Mouse (Mus musculus) limb, embryonic 14.5 days (tissue): ENCODE results near the gene Dock1. TPM values are rescaled to one million over a fixed set of nuclear protein-coding genes. Genes with fewer than 3 reads are reported as not detected.

ENCODE experiments used
- ATAC-seq: fragments of 200-750 bp; cut with Nextera tagmentation; 2 replicates; pipeline ENCODE4 v1.8.0; 2017; ENCODE audit warnings: low read depth, moderate number of reproducible peaks, moderate TSS enrichment; ENCODE audit not compliant: low FRiP score
- DNase-seq: peaks from one replicate; pipeline ENCODE4 v3.0.0-alpha.2; 2015; ENCODE audit warnings: low spot score
- H3K27ac ChIP-seq: fragments of 300-500 bp; sonication (generic); replicated peaks from 2 replicates; pipeline ENCODE4 v1.5.1; 2014; ENCODE audit warnings: low read depth, mild to moderate bottlenecking, low read length, moderate library complexity, mixed read lengths
- H3K27me3 ChIP-seq: fragments of 300-500 bp; sonication (generic); 2 replicates; pipeline ENCODE4 v1.6.1; 2014; ENCODE audit warnings: low read length, mixed read lengths; ENCODE audit not compliant: control insufficient read depth, insufficient read depth
- H3K36me3 ChIP-seq: fragments of 300-500 bp; sonication (generic); 2 replicates; pipeline ENCODE4 v1.6.1; 2014; ENCODE audit warnings: mild to moderate bottlenecking, low read length, moderate library complexity, mixed read lengths; ENCODE audit not compliant: control insufficient read depth, insufficient read depth
- H3K4me1 ChIP-seq: fragments of 300-500 bp; sonication (generic); 2 replicates; pipeline ENCODE4 v1.6.1; 2014; ENCODE audit warnings: antibody characterized with exemption, low read length, mixed read lengths; ENCODE audit not compliant: control insufficient read depth, insufficient read depth
- H3K4me2 ChIP-seq: fragments of 300-500 bp; sonication (generic); replicated peaks from 2 replicates; pipeline ENCODE4 v1.6.1; 2014; ENCODE audit warnings: low read depth, mild to moderate bottlenecking, low read length, moderate library complexity; ENCODE audit not compliant: severe bottlenecking
- H3K4me3 ChIP-seq: fragments of 300-500 bp; sonication (generic); replicated peaks from 2 replicates; pipeline ENCODE4 v1.5.1; 2014; ENCODE audit warnings: low read length
- H3K9ac ChIP-seq: fragments of 300-500 bp; sonication (generic); 2 replicates; pipeline ENCODE4 v1.6.1; 2014; ENCODE audit warnings: mild to moderate bottlenecking, low read depth, low read length, moderate library complexity; ENCODE audit not compliant: severe bottlenecking
- H3K9me3 ChIP-seq: fragments of 300-500 bp; sonication (generic); 2 replicates; pipeline ENCODE4 v1.6.1; 2016; ENCODE audit warnings: low read length; ENCODE audit not compliant: control insufficient read depth
- POLR2A ChIP-seq: fragments of 200-500 bp; IDR thresholded peaks from 2 replicates; pipeline ENCODE4 v1.8.0; 2012; ENCODE audit warnings: inconsistent platforms, mild to moderate bottlenecking, moderate library complexity, borderline replicate concordance; ENCODE audit not compliant: insufficient read depth, insufficient read length; ENCODE audit errors: extremely low read depth
- WGBS: fragments of 180-500 bp; shearing (Covaris S2); extraction: QIAGEN DNeasy Blood & Tissue Kit; methylation state at CpG from one replicate; pipeline ENCODE4 v1.1.7; 2014; 5-methylcytosine and 5-hydroxymethylcytosine counted together
- polyA plus RNA-seq, 2 experiments: library from polyadenylated mRNA; depleted of rRNA in 1 of 2; stranded (reverse) in 1 of 2; unstranded in 1 of 2; fragments of >200 nt; fragmentation: Nextera tagmentation in 1 of 2; extraction: Ambion mirVana in 1 of 2; gene quantifications; 2 replicates each; pipeline versions ENCODE4 v1.2.1 to v1.2.3; 2012 to 2014

Gene Dock1
- polyA plus RNA-seq, 2 experiments = 35.7 to 40.0 TPM

DNA sequence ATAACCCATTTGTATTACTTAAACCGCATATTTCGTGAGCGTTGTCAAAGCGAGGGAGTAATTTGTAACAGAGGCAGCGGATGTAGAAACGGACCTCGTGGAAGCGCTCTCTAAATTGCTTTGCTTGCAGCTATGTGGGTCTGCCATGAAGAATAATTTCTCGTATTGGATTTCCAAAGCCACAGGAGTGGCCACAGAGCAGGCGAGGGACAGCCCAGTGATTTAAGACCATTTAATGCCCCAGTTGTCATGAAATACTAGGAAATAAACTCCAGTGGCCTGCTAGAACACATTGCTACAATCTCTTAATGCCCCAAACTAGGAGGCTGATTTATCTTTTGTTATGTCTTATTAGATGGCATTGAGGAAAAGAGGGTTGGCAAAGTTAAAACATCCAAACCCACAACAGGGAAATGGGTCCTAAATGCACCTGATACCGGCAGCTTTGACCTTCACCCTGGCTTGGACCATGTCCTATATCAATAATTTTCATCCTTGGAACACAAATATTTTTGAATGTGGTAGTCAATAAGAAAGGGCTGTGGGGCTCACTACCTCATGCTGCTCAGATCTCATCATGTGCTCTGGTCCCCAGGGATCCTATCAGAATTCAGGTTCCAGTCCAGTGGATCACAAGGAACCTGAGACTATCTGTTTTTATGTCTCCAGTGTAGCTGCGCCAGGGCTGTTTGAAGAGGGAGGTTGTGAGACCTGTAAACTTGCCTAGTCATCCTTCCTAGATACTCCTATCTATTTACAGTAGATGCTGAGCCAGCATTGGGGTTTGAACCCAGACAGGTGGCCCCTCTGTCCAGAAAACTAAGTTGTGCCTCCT, 373.7 kb downstream of the Dock1 start:
- Histone ChIP-seq H3K4me1 (no peaks in the 10 kb centered on the region), H3K27me3 (no peaks in the 10 kb centered on the region), H3K9ac (no peak overlapping the region), H3K4me2 (no peak overlapping the region), H3K9me3 (no peaks in the 10 kb centered on the region), H3K4me3 (no peak overlapping the region), H3K36me3 (no peaks in the 10 kb centered on the region), H3K27ac (no peak overlapping the region)
- TF ChIP-seq POLR2A = no peak
- 75% methylated on average over 12 of the region's 12 CpGs for WGBS
- ATAC-seq = no peak
- no peak for DNase-seq

DNA sequence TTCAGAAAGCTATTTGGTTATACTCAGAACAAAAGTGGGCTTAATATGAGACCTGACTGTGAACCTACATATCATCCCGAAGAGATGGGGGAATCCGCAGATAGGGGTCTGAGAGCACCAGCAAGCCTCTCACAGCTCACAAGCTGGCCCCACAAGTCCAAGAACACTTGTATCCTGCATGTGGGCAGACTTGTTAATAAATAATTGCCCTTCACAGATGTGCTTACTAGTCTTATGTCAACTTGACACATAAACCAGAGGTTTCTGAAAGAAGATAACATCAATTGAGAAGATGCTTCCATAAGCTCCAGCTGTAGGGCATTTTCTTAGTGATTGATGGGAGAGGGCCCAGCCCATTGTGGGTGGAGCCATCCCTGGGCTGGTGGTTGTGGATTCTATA, 379.0 kb downstream of the Dock1 start:
- no peak for TF ChIP-seq POLR2A
- Histone ChIP-seq H3K4me2 (no peak overlapping the region), H3K9ac (no peak overlapping the region), H3K27ac (no peak overlapping the region), H3K27me3 (no peaks in the 10 kb centered on the region), H3K9me3 (no peaks in the 10 kb centered on the region), H3K36me3 (no peaks in the 10 kb centered on the region), H3K4me3 (no peak overlapping the region), H3K4me1 (no peaks in the 10 kb centered on the region; the same call in 1 of the 2 replicates)
- no peak for DNase-seq
- 94% methylated on average over 2 of the region's 2 CpGs for WGBS
- no peak for ATAC-seq

DNA sequence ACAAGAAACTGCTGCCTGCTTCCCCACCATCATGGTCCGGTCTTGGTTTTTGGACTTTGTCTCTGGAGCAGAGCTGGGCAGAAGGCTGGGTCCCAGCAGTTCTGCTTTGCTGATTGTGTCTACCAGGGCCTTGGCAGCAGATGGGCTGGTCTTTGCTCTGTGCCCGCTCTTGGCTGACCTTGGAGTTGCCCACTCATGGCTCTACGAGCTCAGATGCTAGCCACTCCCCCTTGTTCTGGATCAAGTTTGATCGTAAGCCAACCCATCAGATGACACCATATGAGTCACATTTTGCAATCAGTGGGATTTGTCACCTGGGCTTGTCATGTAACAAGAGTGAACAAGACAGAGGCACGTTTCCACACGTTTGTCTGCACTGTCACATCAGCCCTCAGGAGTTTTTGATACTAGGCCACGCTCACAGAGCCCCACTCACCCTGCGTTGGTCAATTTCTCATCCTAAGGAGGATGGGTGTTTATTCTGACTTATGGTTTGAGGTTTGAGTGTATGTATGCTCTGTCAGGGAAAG, 382.8 kb downstream of the Dock1 start:
- Histone ChIP-seq H3K9ac (no peak overlapping the region), H3K27ac (no peak overlapping the region), H3K4me3 (no peak overlapping the region), H3K36me3 (no peaks in the 10 kb centered on the region), H3K27me3 (no peaks in the 10 kb centered on the region), H3K4me2 (no peak overlapping the region), H3K9me3 (no peaks in the 10 kb centered on the region), H3K4me1 (no peaks in the 10 kb centered on the region; the same call in 1 of the 2 replicates)
- no peak for TF ChIP-seq POLR2A
- peak; percentile 7 for DNase-seq
- WGBS = 88% methylated on average over 8 of the region's 8 CpGs
- ATAC-seq = no peak

DNA sequence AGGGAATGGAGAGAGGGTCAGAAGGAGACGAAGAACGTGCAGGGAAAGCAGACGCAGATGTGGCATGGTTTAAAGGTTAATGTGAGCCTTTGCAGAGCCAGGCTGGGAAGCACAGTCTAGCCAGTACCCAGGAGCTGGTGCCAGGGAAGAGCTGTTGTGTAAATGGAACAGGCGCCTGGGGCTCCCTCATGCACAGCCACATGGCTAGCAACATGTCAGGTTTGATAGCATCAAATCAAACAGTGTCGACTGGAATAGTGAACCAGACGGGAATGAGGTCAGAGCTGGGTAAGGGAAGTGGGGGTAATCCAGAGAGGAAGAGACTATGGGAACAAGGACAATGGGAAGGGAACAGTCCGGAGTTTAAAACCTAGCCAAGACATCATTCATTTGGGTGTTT, 384.2 kb downstream of the Dock1 start:
- Histone ChIP-seq H3K9me3 (no peaks in the 10 kb centered on the region), H3K4me2 (no peak overlapping the region), H3K9ac (no peak overlapping the region), H3K4me3 (no peak overlapping the region), H3K27me3 (no peaks in the 10 kb centered on the region), H3K4me1 (no peaks in the 10 kb centered on the region; the same call in 1 of the 2 replicates), H3K36me3 (no peaks in the 10 kb centered on the region), H3K27ac (no peak overlapping the region)
- no peak for TF ChIP-seq POLR2A
- DNase-seq = no peak
- ATAC-seq = no peak
- WGBS = 82% methylated on average over 7 of the region's 7 CpGs

DNA sequence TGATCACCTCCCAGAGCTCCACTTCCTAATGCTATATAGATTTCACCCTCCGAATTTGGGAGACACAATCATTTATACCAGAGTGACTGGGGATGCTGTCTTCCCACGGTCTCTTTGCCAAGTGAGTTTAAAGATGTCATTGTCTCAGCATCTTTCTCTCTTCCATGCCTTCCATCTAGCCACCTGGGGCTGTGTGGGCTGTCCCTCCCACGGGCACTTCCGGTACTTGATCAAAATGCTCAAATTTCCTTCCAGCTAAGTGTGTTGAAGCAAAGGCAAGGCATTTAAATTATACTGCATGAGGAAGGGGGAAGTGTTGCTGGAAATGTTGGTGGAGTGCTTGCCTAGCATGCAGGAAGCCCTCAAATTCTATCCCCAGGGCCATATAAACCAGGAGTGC, 388.6 kb downstream of the Dock1 start:
- Histone ChIP-seq H3K36me3 (no peaks in the 10 kb centered on the region), H3K4me1 (no peaks in the 10 kb centered on the region), H3K9ac (no peak overlapping the region), H3K27me3 (no peaks in the 10 kb centered on the region), H3K27ac (no peak overlapping the region), H3K9me3 (peaks cover 12% of the 10 kb centered on the region; the same call in 1 of the 2 replicates), H3K4me2 (no peak overlapping the region), H3K4me3 (no peak overlapping the region)
- 76% methylated on average over 4 of the region's 4 CpGs for WGBS
- ATAC-seq = no peak
- no peak for TF ChIP-seq POLR2A
- no peak for DNase-seq
